Mouse (Mus musculus) stomach, embryonic 16.5 days (tissue): Measurements from ENCODE around the gene Dusp27. TPM values are rescaled to one million over a fixed set of nuclear protein-coding genes. Genes with fewer than 3 reads are reported as not detected.

Experiments used
- ATAC-seq: fragments of 200-750 bp; cut with Nextera tagmentation; 2 replicates; pipeline ENCODE4 v1.8.0; 2017; ENCODE audit warnings: moderate number of reproducible peaks, moderate TSS enrichment; ENCODE audit not compliant: insufficient read depth, low FRiP score
- H3K27ac ChIP-seq: fragments of 300-500 bp; sonication (generic); 2 replicates; pipeline ENCODE4 v1.5.1; 2014; ENCODE audit warnings: low read length
- H3K27me3 ChIP-seq: fragments of 300-500 bp; sonication (generic); 2 replicates; pipeline ENCODE4 v1.6.1; 2014; ENCODE audit warnings: low read length, control low read depth, mixed read lengths; ENCODE audit not compliant: control insufficient read depth, insufficient read depth
- H3K36me3 ChIP-seq: fragments of 300-500 bp; sonication (generic); 2 replicates; pipeline ENCODE4 v1.6.1; 2014; ENCODE audit warnings: low read length; ENCODE audit not compliant: control insufficient read depth, insufficient read depth
- H3K4me1 ChIP-seq: fragments of 300-500 bp; sonication (generic); 2 replicates; pipeline ENCODE4 v1.6.1; 2014; ENCODE audit warnings: low read length, control low read depth, mixed read lengths; ENCODE audit not compliant: control insufficient read depth, insufficient read depth
- H3K4me2 ChIP-seq: fragments of 300-500 bp; sonication (generic); 2 replicates; pipeline ENCODE4 v1.6.1; 2014; ENCODE audit warnings: low read depth, low read length, mixed read lengths
- H3K4me3 ChIP-seq: fragments of 300-500 bp; sonication (generic); replicated peaks from 2 replicates; pipeline ENCODE4 v1.5.1; 2014; ENCODE audit warnings: mild to moderate bottlenecking, low read length
- H3K9ac ChIP-seq: fragments of 300-500 bp; sonication (generic); 2 replicates; pipeline ENCODE4 v1.6.1; 2014; ENCODE audit warnings: low read length
- H3K9me3 ChIP-seq: fragments of 300-500 bp; sonication (generic); replicated peaks from 2 replicates; pipeline ENCODE4 v1.6.1; 2016; ENCODE audit warnings: low read length, control low read depth; ENCODE audit not compliant: control insufficient read depth
- WGBS: fragments of 180-500 bp; shearing (Covaris S2); extraction: QIAGEN DNeasy Blood & Tissue Kit; methylation state at CpG from one replicate; pipeline ENCODE4 v1.1.7; 2014; 5-methylcytosine and 5-hydroxymethylcytosine counted together
- polyA plus RNA-seq: library from polyadenylated mRNA; unstranded; fragments of >200 nt; fragmentation: Nextera tagmentation; extraction: Ambion mirVana; gene quantifications from 2 replicates; pipeline ENCODE4 v1.2.1, GENCODE M21; 2015

The Dusp27 gene
- polyA plus RNA-seq, 1 experiment from 2014 or later, result 6.1 TPM

GRCm38 (mm10) chr1:166067856-166068440 lies 59.8 kb downstream of the Dusp27 start:
- Histone ChIP-seq H3K9me3 (no peaks in the 10 kb centered on the region), H3K9ac (no peak overlapping the region), H3K4me2 (no peak overlapping the region), H3K36me3 (no peaks in the 10 kb centered on the region), H3K27me3 (no peaks in the 10 kb centered on the region), H3K4me3 (no peak overlapping the region), H3K27ac (no peak overlapping the region), H3K4me1 (no peaks in the 10 kb centered on the region)
- 63% methylated on average over 2 of the region's 2 CpGs for WGBS
- no peak for ATAC-seq

GRCm38 (mm10) chr1:166063870-166064269 lies 63.9 kb downstream of the Dusp27 start:
- ATAC-seq, result no peak
- no peak overlapping the region for H3K27ac ChIP-seq

GRCm38 (mm10) chr1:166061532-166061931 lies 66.2 kb downstream of the Dusp27 start:
- H3K9me3 ChIP-seq, result no peaks in the 10 kb centered on the region
- no peaks in the 10 kb centered on the region for H3K36me3 ChIP-seq
- ATAC-seq, result no peak
- WGBS, result 41% methylated on average over 3 of the region's 3 CpGs
- H3K27me3 ChIP-seq, result no peaks in the 10 kb centered on the region
- no peak overlapping the region for H3K4me3 ChIP-seq
- H3K4me2 ChIP-seq, result no peak overlapping the region
- no peak overlapping the region for H3K27ac ChIP-seq
- H3K9ac ChIP-seq, result no peak overlapping the region
- no peaks in the 10 kb centered on the region for H3K4me1 ChIP-seq

More at GRCm38 (mm10) chr1:166063870-166064269, 63.9 kb downstream of the Dusp27 start:
- Histone ChIP-seq H3K4me1 (no peaks in the 10 kb centered on the region), H3K4me3 (no peak overlapping the region), H3K4me2 (no peak overlapping the region), H3K27me3 (no peaks in the 10 kb centered on the region), H3K36me3 (no peaks in the 10 kb centered on the region), H3K9me3 (no peaks in the 10 kb centered on the region), H3K9ac (no peak overlapping the region)
- 85% methylated on average over 3 of the region's 3 CpGs for WGBS

- Histone ChIP-seq H3K4me2 (no peak overlapping the region), H3K36me3 (no peaks in the 10 kb centered on the region), H3K27ac (no peak overlapping the region), H3K4me1 (no peaks in the 10 kb centered on the region), H3K9ac (no peak overlapping the region), H3K9me3 (no peaks in the 10 kb centered on the region), H3K4me3 (no peak overlapping the region), H3K27me3 (no peaks in the 10 kb centered on the region)
- WGBS, result 47% methylated on average over 1 of the region's 1 CpGs
- no peak for ATAC-seq
Measured at GRCm38 (mm10) chr1:166060406-166060805, 67.3 kb downstream of the Dusp27 start.

GRCm38 (mm10) chr1:166056098-166056756 lies 71.5 kb downstream of the Dusp27 start:
- no peak overlapping the region for H3K4me3 ChIP-seq
- no peaks in the 10 kb centered on the region for H3K9me3 ChIP-seq
- H3K4me1 ChIP-seq, result no peaks in the 10 kb centered on the region
- no peak overlapping the region for H3K27ac ChIP-seq
- no peak for ATAC-seq
- no peaks in the 10 kb centered on the region for H3K27me3 ChIP-seq
- H3K36me3 ChIP-seq, result no peaks in the 10 kb centered on the region
- no peak overlapping the region for H3K4me2 ChIP-seq
- 57% methylated on average over 9 of the region's 9 CpGs for WGBS
- H3K9ac ChIP-seq, result no peak overlapping the region

- WGBS, result 31% methylated on average over 10 of the region's 10 CpGs
- H3K4me2 ChIP-seq, result no peak overlapping the region
- no peaks in the 10 kb centered on the region for H3K27me3 ChIP-seq
Measured at GRCm38 (mm10) chr1:166053285-166053955, 74.3 kb downstream of the Dusp27 start.

GRCm38 (mm10) chr1:166049046-166049827 lies 78.5 kb downstream of the Dusp27 start:
- peak; percentile 34; the same call in 1 of the 2 replicates for ATAC-seq
- no peaks in the 10 kb centered on the region for H3K9me3 ChIP-seq
- H3K27me3 ChIP-seq, result 0 out of 2 replicates have a peak, but pooled peaks cover 3% of the 10 kb centered on the region
- peak overlapping the region; percentile 84 for H3K4me2 ChIP-seq
- H3K4me3 ChIP-seq, result peak overlapping the region; percentile 47
- no peaks in the 10 kb centered on the region for H3K36me3 ChIP-seq
- H3K4me1 ChIP-seq, result peaks cover 17% of the 10 kb centered on the region; the same call in 1 of the 2 replicates
- 14% methylated on average over 11 of the region's 11 CpGs for WGBS
- H3K27ac ChIP-seq, result no peak overlapping the region
- peak overlapping the region; percentile 61 for H3K9ac ChIP-seq

More at GRCm38 (mm10) chr1:166053285-166053955, 74.3 kb downstream of the Dusp27 start:
- H3K4me3 ChIP-seq, result no peak overlapping the region
- ATAC-seq, result no peak
- no peaks in the 10 kb centered on the region for H3K36me3 ChIP-seq
- H3K9me3 ChIP-seq, result no peaks in the 10 kb centered on the region
- H3K4me1 ChIP-seq, result 0 out of 2 replicates have a peak, but pooled peaks cover 4% of the 10 kb centered on the region
- H3K27ac ChIP-seq, result no peak overlapping the region
- no peak overlapping the region for H3K9ac ChIP-seq

GRCm38 (mm10) chr1:166048230-166048911 lies 79.4 kb downstream of the Dusp27 start:
- Histone ChIP-seq H3K9ac (peak overlapping the region; percentile 61), H3K4me1 (peaks cover 17% of the 10 kb centered on the region; the same call in 1 of the 2 replicates), H3K4me2 (peak overlapping the region; percentile 84), H3K4me3 (peak overlapping the region; percentile 47), H3K27me3 (0 out of 2 replicates have a peak, but pooled peaks cover 3% of the 10 kb centered on the region), H3K9me3 (no peaks in the 10 kb centered on the region), H3K27ac (no peak overlapping the region), H3K36me3 (no peaks in the 10 kb centered on the region)
- ATAC-seq, result no peak
- 2% methylated on average over 23 of the region's 23 CpGs for WGBS
